Mouse (Mus musculus) lung, embryonic 16.5 days (tissue): ENCODE measurements around the gene Usp16. TPM values are rescaled to one million over a fixed set of nuclear protein-coding genes. Genes with fewer than 3 reads are reported as not detected.
A peak's percentile ranks its signal among the peaks of the same experiment; 100 is the strongest.

Experiments
- ATAC-seq: fragments of 200-750 bp; cut with Nextera tagmentation; 2 replicates; pipeline ENCODE4 v1.8.0; 2017; ENCODE audit warnings: low read depth, mild to moderate bottlenecking, moderate library complexity
- H3K27ac ChIP-seq: fragments of 300-500 bp; sonication (generic); 2 replicates; pipeline ENCODE4 v1.5.1; 2014; ENCODE audit warnings: mild to moderate bottlenecking, control low read depth, low read length
- H3K27me3 ChIP-seq: fragments of 300-500 bp; sonication (generic); 2 replicates; pipeline ENCODE4 v1.6.1; 2014; ENCODE audit warnings: low read depth, low read length, mixed read lengths; ENCODE audit not compliant: control insufficient read depth, insufficient read depth
- H3K36me3 ChIP-seq: fragments of 300-500 bp; sonication (generic); 2 replicates; pipeline ENCODE4 v1.6.1; 2014; ENCODE audit warnings: low read length; ENCODE audit not compliant: control insufficient read depth, insufficient read depth
- H3K4me1 ChIP-seq: fragments of 300-500 bp; sonication (generic); replicated peaks from 2 replicates; pipeline ENCODE4 v1.6.1; 2014; ENCODE audit warnings: low read length, mixed read lengths; ENCODE audit not compliant: control insufficient read depth, insufficient read depth
- H3K4me2 ChIP-seq: fragments of 300-500 bp; sonication (generic); 2 replicates; pipeline ENCODE4 v1.6.1; 2014; ENCODE audit warnings: low read depth, low read length, control low read depth
- H3K4me3 ChIP-seq: fragments of 300-500 bp; sonication (generic); 2 replicates; pipeline ENCODE4 v1.5.1; 2014; ENCODE audit warnings: mild to moderate bottlenecking, low read length, control low read depth
- H3K9ac ChIP-seq: fragments of 300-500 bp; sonication (generic); 2 replicates; pipeline ENCODE4 v1.6.1; 2014; ENCODE audit warnings: low read length, control low read depth
- H3K9me3 ChIP-seq: fragments of 300-500 bp; sonication (generic); 2 replicates; pipeline ENCODE4 v1.6.1; 2016; ENCODE audit warnings: low read length; ENCODE audit not compliant: control insufficient read depth
- WGBS: fragments of 180-500 bp; shearing (Covaris S2); extraction: QIAGEN DNeasy Blood & Tissue Kit; methylation state at CpG from one replicate; pipeline ENCODE4 v1.1.7; 2014; 5-methylcytosine and 5-hydroxymethylcytosine counted together
- polyA plus RNA-seq: library from polyadenylated mRNA; unstranded; fragments of >200 nt; fragmentation: Nextera tagmentation; extraction: Ambion mirVana; gene quantifications from 2 replicates; pipeline ENCODE4 v1.2.1, GENCODE M21; 2015

Gene Usp16
- polyA plus RNA-seq: 39.5 and 40.3 TPM in 2 replicates

GRCm38 (mm10) chr16:87454419-87455179 lies at the start of gene Usp16:
Gene Usp16, plus strand, starts transcription at chr16:87454703.
- Histone ChIP-seq H3K4me1 (peaks cover 13% of the 10 kb centered on the region), H3K9me3 (no peaks in the 10 kb centered on the region; the same call in 1 of the 2 replicates), H3K27me3 (no peaks in the 10 kb centered on the region), H3K27ac (peak within 1 kb of the TSS; percentile 75), H3K4me3 (peak within 1 kb of the TSS; percentile 98), H3K4me2 (peak within 1 kb of the TSS; percentile 93), H3K36me3 (peaks cover 2% of the 10 kb centered on the region; the same call in 1 of the 2 replicates), H3K9ac (peak within 1 kb of the TSS; percentile 92)
- ATAC-seq: peak; percentile 98
- 9% methylated on average over 45 of the region's 45 CpGs for WGBS

- Histone ChIP-seq H3K4me2 (no peak overlapping the region), H3K9me3 (no peaks in the 10 kb centered on the region), H3K4me1 (no peaks in the 10 kb centered on the region), H3K9ac (no peak overlapping the region), H3K36me3 (peaks cover 43% of the 10 kb centered on the region), H3K27ac (no peak overlapping the region), H3K4me3 (no peak overlapping the region), H3K27me3 (no peaks in the 10 kb centered on the region)
- WGBS: 83% methylated on average over 3 of the region's 3 CpGs
- no peak for ATAC-seq
These were observed 49.5 kb upstream of the Usp16 start for GRCm38 (mm10) chr16:87405001-87405400.

GRCm38 (mm10) chr16:87420662-87421061 lies 33.8 kb upstream of the Usp16 start:
- H3K9me3 ChIP-seq: peaks cover 4% of the 10 kb centered on the region; the same call in 1 of the 2 replicates
- H3K27me3 ChIP-seq: no peaks in the 10 kb centered on the region
- H3K27ac ChIP-seq: no peak overlapping the region
- no peaks in the 10 kb centered on the region for H3K4me1 ChIP-seq
- ATAC-seq: no peak
- WGBS: 90% methylated on average over 8 of the region's 8 CpGs
- H3K4me3 ChIP-seq: no peak overlapping the region
- H3K4me2 ChIP-seq: no peak overlapping the region
- peaks cover 67% of the 10 kb centered on the region for H3K36me3 ChIP-seq
- H3K9ac ChIP-seq: no peak overlapping the region

- Histone ChIP-seq H3K4me2 (no peak overlapping the region), H3K4me3 (no peak overlapping the region), H3K27me3 (no peaks in the 10 kb centered on the region), H3K4me1 (0 out of 2 replicates have a peak, but pooled peaks cover 2% of the 10 kb centered on the region), H3K36me3 (peaks cover 33% of the 10 kb centered on the region), H3K9me3 (no peaks in the 10 kb centered on the region), H3K9ac (no peak overlapping the region), H3K27ac (no peak overlapping the region)
- 87% methylated on average over 8 of the region's 8 CpGs for WGBS
- ATAC-seq: no peak
These were observed 27.0 kb upstream of the Usp16 start for GRCm38 (mm10) chr16:87427516-87427915.

GRCm38 (mm10) chr16:87432033-87432814 lies 22.3 kb upstream of the Usp16 start, which contains the start of gene Ltn1:
Gene Ltn1, minus strand, starts transcription at chr16:87432612.
- peaks cover 2% of the 10 kb centered on the region; the same call in 1 of the 2 replicates for H3K4me1 ChIP-seq
- no peaks in the 10 kb centered on the region for H3K27me3 ChIP-seq
- under 1% methylated on average over 56 of the region's 56 CpGs for WGBS
- peak within 1 kb of the TSS; percentile 89 for H3K4me2 ChIP-seq
- H3K36me3 ChIP-seq: no peaks in the 10 kb centered on the region
- peak; percentile 100 for ATAC-seq
- peak within 1 kb of the TSS; percentile 23; the same call in 1 of the 2 replicates for H3K27ac ChIP-seq
- H3K9me3 ChIP-seq: no peaks in the 10 kb centered on the region
- H3K4me3 ChIP-seq: peak within 1 kb of the TSS; percentile 72
- peak within 1 kb of the TSS; percentile 78 for H3K9ac ChIP-seq

- ATAC-seq: no peak
- 82% methylated on average over 7 of the region's 7 CpGs for WGBS
- Histone ChIP-seq H3K4me1 (peaks cover 2% of the 10 kb centered on the region; the same call in 1 of the 2 replicates), H3K4me2 (no peak overlapping the region), H3K27me3 (no peaks in the 10 kb centered on the region), H3K9ac (no peak overlapping the region), H3K36me3 (no peaks in the 10 kb centered on the region), H3K27ac (no peak overlapping the region), H3K4me3 (no peak overlapping the region), H3K9me3 (no peaks in the 10 kb centered on the region)
These were observed 20.2 kb upstream of the Usp16 start for GRCm38 (mm10) chr16:87434266-87434665.

- Histone ChIP-seq H3K36me3 (no peaks in the 10 kb centered on the region), H3K9ac (no peak overlapping the region), H3K4me2 (no peak overlapping the region), H3K4me1 (peaks cover 6% of the 10 kb centered on the region; the same call in 1 of the 2 replicates), H3K4me3 (no peak overlapping the region), H3K9me3 (no peaks in the 10 kb centered on the region), H3K27me3 (no peaks in the 10 kb centered on the region), H3K27ac (no peak overlapping the region)
- ATAC-seq: no peak
- 70% methylated on average over 6 of the region's 6 CpGs for WGBS
These were observed 19.6 kb upstream of the Usp16 start for GRCm38 (mm10) chr16:87434946-87435345.

- H3K4me1 ChIP-seq: peaks cover 6% of the 10 kb centered on the region; the same call in 1 of the 2 replicates
- H3K4me3 ChIP-seq: no peak overlapping the region
- H3K36me3 ChIP-seq: no peaks in the 10 kb centered on the region
- H3K4me2 ChIP-seq: no peak overlapping the region
- H3K27me3 ChIP-seq: no peaks in the 10 kb centered on the region
- no peak for ATAC-seq
- H3K27ac ChIP-seq: no peak overlapping the region
- no peak overlapping the region for H3K9ac ChIP-seq
- 76% methylated on average over 13 of the region's 13 CpGs for WGBS
- H3K9me3 ChIP-seq: no peaks in the 10 kb centered on the region
These were observed 18.9 kb upstream of the Usp16 start for GRCm38 (mm10) chr16:87435411-87436205.
